Mouse (Mus musculus): ENCODE measurements around the gene Bmp10. TPM values are rescaled to one million over a fixed set of nuclear protein-coding genes. Genes with fewer than 3 reads are reported as not detected.

The Bmp10 gene
- polyA plus RNA-seq, 1 experiment from 2014 or later: not detected

- Histone ChIP-seq H3K4me2 (no peak overlapping the region), H3K27ac (replicated peaks) (no peak overlapping the region), H3K27me3 (no peaks in the 10 kb centered on the region), H3K9me3 (no peaks in the 10 kb centered on the region), H3K36me3 (no peaks in the 10 kb centered on the region), H3K4me3 (no peak overlapping the region), H3K4me1 (replicated peaks) (no peaks in the 10 kb centered on the region), H3K9ac (no peak overlapping the region)
- no peak for ATAC-seq (ENCODE audit: low FRiP score, low read depth)
- 81% methylated on average over 6 of the region's 6 CpGs for WGBS
Observed at GRCm38 (mm10) chr6:87401456-87401855, 27.3 kb upstream of the Bmp10 start.

GRCm38 (mm10) chr6:87412011-87412410 lies 16.8 kb upstream of the Bmp10 start:
- ATAC-seq (ENCODE audit: low FRiP score, low read depth): no peak
- H3K4me3 ChIP-seq: no peak overlapping the region
- no peaks in the 10 kb centered on the region for H3K36me3 ChIP-seq
- H3K27ac ChIP-seq (replicated peaks): no peak overlapping the region
- H3K4me1 ChIP-seq (replicated peaks): 0 out of 2 replicates have a peak, but pooled peaks cover 5% of the 10 kb centered on the region
- WGBS: 21% methylated on average over 3 of the region's 3 CpGs
- no peaks in the 10 kb centered on the region for H3K9me3 ChIP-seq
- no peaks in the 10 kb centered on the region for H3K27me3 ChIP-seq
- no peak overlapping the region for H3K9ac ChIP-seq
- H3K4me2 ChIP-seq: no peak overlapping the region

- Histone ChIP-seq H3K36me3 (no peaks in the 10 kb centered on the region), H3K4me1 (replicated peaks) (peaks cover 6% of the 10 kb centered on the region; the same call in 1 of the 2 replicates), H3K9me3 (no peaks in the 10 kb centered on the region), H3K4me2 (no peak overlapping the region), H3K27ac (replicated peaks) (no peak overlapping the region), H3K4me3 (no peak overlapping the region), H3K9ac (no peak overlapping the region), H3K27me3 (no peaks in the 10 kb centered on the region)
- WGBS: 86% methylated on average over 7 of the region's 7 CpGs
- no peak for ATAC-seq (ENCODE audit: low FRiP score, low read depth)
Observed at GRCm38 (mm10) chr6:87422304-87422703, 6.5 kb upstream of the Bmp10 start.

GRCm38 (mm10) chr6:87424037-87424816 lies 4.6 kb upstream of the Bmp10 start:
- no peak overlapping the region; the same call in 1 of the 2 replicates for H3K9ac ChIP-seq
- peak overlapping the region; percentile 19 for H3K4me3 ChIP-seq
- no peaks in the 10 kb centered on the region for H3K9me3 ChIP-seq
- WGBS: 52% methylated on average over 19 of the region's 19 CpGs
- ATAC-seq (ENCODE audit: low FRiP score, low read depth): no peak
- peak overlapping the region; percentile 48 for H3K4me2 ChIP-seq
- H3K36me3 ChIP-seq: no peaks in the 10 kb centered on the region
- H3K27me3 ChIP-seq: no peaks in the 10 kb centered on the region
- H3K27ac ChIP-seq (replicated peaks): peak overlapping the region; percentile 20; the same call in 1 of the 2 replicates
- H3K4me1 ChIP-seq (replicated peaks): peaks cover 6% of the 10 kb centered on the region; the same call in 1 of the 2 replicates

- no peak overlapping the region for H3K9ac ChIP-seq
- WGBS: 80% methylated on average over 5 of the region's 5 CpGs
Observed at GRCm38 (mm10) chr6:87426954-87427353, 1.8 kb upstream of the Bmp10 start.

GRCm38 (mm10) chr6:87427616-87428015 lies 1.2 kb upstream of the Bmp10 start:
- peaks cover 6% of the 10 kb centered on the region; the same call in 1 of the 2 replicates for H3K4me1 ChIP-seq (replicated peaks)
- no peaks in the 10 kb centered on the region for H3K27me3 ChIP-seq
- ATAC-seq (ENCODE audit: low FRiP score, low read depth): no peak
- WGBS: 56% methylated on average over 8 of the region's 8 CpGs
- H3K9me3 ChIP-seq: no peaks in the 10 kb centered on the region
- no peaks in the 10 kb centered on the region for H3K36me3 ChIP-seq
- H3K27ac ChIP-seq (replicated peaks): no peak overlapping the region
- no peak overlapping the region for H3K4me3 ChIP-seq
- H3K9ac ChIP-seq: no peak overlapping the region
- H3K4me2 ChIP-seq: no peak overlapping the region

More at GRCm38 (mm10) chr6:87426954-87427353, 1.8 kb upstream of the Bmp10 start:
- Histone ChIP-seq H3K36me3 (no peaks in the 10 kb centered on the region), H3K4me3 (no peak overlapping the region), H3K27me3 (no peaks in the 10 kb centered on the region), H3K4me2 (no peak overlapping the region), H3K9me3 (no peaks in the 10 kb centered on the region), H3K27ac (replicated peaks) (no peak overlapping the region), H3K4me1 (replicated peaks) (peaks cover 6% of the 10 kb centered on the region; the same call in 1 of the 2 replicates)
- ATAC-seq (ENCODE audit: low FRiP score, low read depth): no peak

GRCm38 (mm10) chr6:87435791-87436190 lies 7.0 kb downstream of the Bmp10 start:
- Histone ChIP-seq H3K9me3 (no peaks in the 10 kb centered on the region), H3K9ac (no peak overlapping the region), H3K4me2 (no peak overlapping the region), H3K36me3 (no peaks in the 10 kb centered on the region), H3K27me3 (no peaks in the 10 kb centered on the region), H3K27ac (replicated peaks) (no peak overlapping the region), H3K4me1 (replicated peaks) (no peaks in the 10 kb centered on the region; the same call in 1 of the 2 replicates), H3K4me3 (no peak overlapping the region)
- no peak for ATAC-seq (ENCODE audit: low FRiP score, low read depth)
- WGBS: 97% methylated on average over 3 of the region's 3 CpGs

- Histone ChIP-seq H3K4me3 (no peak overlapping the region), H3K36me3 (no peaks in the 10 kb centered on the region), H3K27ac (replicated peaks) (no peak overlapping the region), H3K9ac (no peak overlapping the region), H3K4me1 (replicated peaks) (peaks cover 7% of the 10 kb centered on the region; the same call in 1 of the 2 replicates), H3K27me3 (no peaks in the 10 kb centered on the region), H3K4me2 (no peak overlapping the region), H3K9me3 (no peaks in the 10 kb centered on the region)
- no peak for ATAC-seq (ENCODE audit: low FRiP score, low read depth)
- WGBS: 95% methylated on average over 8 of the region's 8 CpGs
Observed at GRCm38 (mm10) chr6:87436745-87437144, 8.0 kb downstream of the Bmp10 start.

GRCm38 (mm10) chr6:87443253-87443652 lies 14.5 kb downstream of the Bmp10 start:
- H3K9me3 ChIP-seq: no peaks in the 10 kb centered on the region
- no peak for ATAC-seq (ENCODE audit: low FRiP score, low read depth)
- H3K4me1 ChIP-seq (replicated peaks): peaks cover 7% of the 10 kb centered on the region; the same call in 1 of the 2 replicates
- no peaks in the 10 kb centered on the region for H3K27me3 ChIP-seq
- 88% methylated on average over 11 of the region's 11 CpGs for WGBS
- H3K27ac ChIP-seq (replicated peaks): no peak overlapping the region
- no peaks in the 10 kb centered on the region for H3K36me3 ChIP-seq
- H3K4me3 ChIP-seq: no peak overlapping the region
- no peak overlapping the region for H3K4me2 ChIP-seq
- H3K9ac ChIP-seq: no peak overlapping the region

- H3K4me1 ChIP-seq (replicated peaks): 0 out of 2 replicates have a peak, but pooled peaks cover 7% of the 10 kb centered on the region
- no peak overlapping the region for H3K4me3 ChIP-seq
Observed at GRCm38 (mm10) chr6:87445222-87445621, 16.4 kb downstream of the Bmp10 start.

GRCm38 (mm10) chr6:87447217-87447616 lies 18.4 kb downstream of the Bmp10 start:
- ATAC-seq (ENCODE audit: low FRiP score, low read depth): no peak
- no peaks in the 10 kb centered on the region for H3K36me3 ChIP-seq
- H3K4me1 ChIP-seq (replicated peaks): no peaks in the 10 kb centered on the region
- H3K4me2 ChIP-seq: no peak overlapping the region
- 93% methylated on average over 4 of the region's 4 CpGs for WGBS
- no peak overlapping the region for H3K27ac ChIP-seq (replicated peaks)
- H3K9ac ChIP-seq: no peak overlapping the region
- H3K27me3 ChIP-seq: no peaks in the 10 kb centered on the region
- no peak overlapping the region for H3K4me3 ChIP-seq
- H3K9me3 ChIP-seq: no peaks in the 10 kb centered on the region

More at GRCm38 (mm10) chr6:87445222-87445621, 16.4 kb downstream of the Bmp10 start:
- 78% methylated on average over 7 of the region's 7 CpGs for WGBS
- no peaks in the 10 kb centered on the region for H3K36me3 ChIP-seq
- no peak overlapping the region for H3K9ac ChIP-seq
- no peaks in the 10 kb centered on the region for H3K9me3 ChIP-seq
- ATAC-seq (ENCODE audit: low FRiP score, low read depth): no peak
- H3K27me3 ChIP-seq: no peaks in the 10 kb centered on the region
- no peak overlapping the region for H3K4me2 ChIP-seq
- no peak overlapping the region for H3K27ac ChIP-seq (replicated peaks)

GRCm38 (mm10) chr6:87449534-87449933 lies 20.7 kb downstream of the Bmp10 start:
- Histone ChIP-seq H3K9me3 (no peaks in the 10 kb centered on the region), H3K27ac (replicated peaks) (no peak overlapping the region), H3K9ac (no peak overlapping the region), H3K4me1 (replicated peaks) (no peaks in the 10 kb centered on the region), H3K36me3 (no peaks in the 10 kb centered on the region), H3K4me2 (no peak overlapping the region), H3K4me3 (no peak overlapping the region), H3K27me3 (no peaks in the 10 kb centered on the region)
- ATAC-seq (ENCODE audit: low FRiP score, low read depth): no peak
- WGBS: 75% methylated on average over 3 of the region's 3 CpGs

Measured in hindbrain, embryonic 15.5 days (tissue).